Mouse (Mus musculus) limb, embryonic 14.5 days (tissue): ENCODE data around the gene Hils1. TPM values are rescaled to one million over a fixed set of nuclear protein-coding genes. Genes with fewer than 3 reads are reported as not detected.

Source experiments
- ATAC-seq: fragments of 200-750 bp; cut with Nextera tagmentation; 2 replicates; pipeline ENCODE4 v1.8.0; 2017; ENCODE audit warnings: low read depth, moderate number of reproducible peaks, moderate TSS enrichment; ENCODE audit not compliant: low FRiP score
- DNase-seq: peaks from one replicate; pipeline ENCODE4 v3.0.0-alpha.2; 2015; ENCODE audit warnings: low spot score
- H3K27ac ChIP-seq: fragments of 300-500 bp; sonication (generic); replicated peaks from 2 replicates; pipeline ENCODE4 v1.5.1; 2014; ENCODE audit warnings: low read depth, mild to moderate bottlenecking, low read length, moderate library complexity, mixed read lengths
- H3K27me3 ChIP-seq: fragments of 300-500 bp; sonication (generic); 2 replicates; pipeline ENCODE4 v1.6.1; 2014; ENCODE audit warnings: low read length, mixed read lengths; ENCODE audit not compliant: control insufficient read depth, insufficient read depth
- H3K36me3 ChIP-seq: fragments of 300-500 bp; sonication (generic); 2 replicates; pipeline ENCODE4 v1.6.1; 2014; ENCODE audit warnings: mild to moderate bottlenecking, low read length, moderate library complexity, mixed read lengths; ENCODE audit not compliant: control insufficient read depth, insufficient read depth
- H3K4me1 ChIP-seq: fragments of 300-500 bp; sonication (generic); 2 replicates; pipeline ENCODE4 v1.6.1; 2014; ENCODE audit warnings: antibody characterized with exemption, low read length, mixed read lengths; ENCODE audit not compliant: control insufficient read depth, insufficient read depth
- H3K4me2 ChIP-seq: fragments of 300-500 bp; sonication (generic); replicated peaks from 2 replicates; pipeline ENCODE4 v1.6.1; 2014; ENCODE audit warnings: low read depth, mild to moderate bottlenecking, low read length, moderate library complexity; ENCODE audit not compliant: severe bottlenecking
- H3K4me3 ChIP-seq: fragments of 300-500 bp; sonication (generic); replicated peaks from 2 replicates; pipeline ENCODE4 v1.5.1; 2014; ENCODE audit warnings: low read length
- H3K9ac ChIP-seq: fragments of 300-500 bp; sonication (generic); 2 replicates; pipeline ENCODE4 v1.6.1; 2014; ENCODE audit warnings: mild to moderate bottlenecking, low read depth, low read length, moderate library complexity; ENCODE audit not compliant: severe bottlenecking
- H3K9me3 ChIP-seq: fragments of 300-500 bp; sonication (generic); 2 replicates; pipeline ENCODE4 v1.6.1; 2016; ENCODE audit warnings: low read length; ENCODE audit not compliant: control insufficient read depth
- POLR2A ChIP-seq: fragments of 200-500 bp; IDR thresholded peaks from 2 replicates; pipeline ENCODE4 v1.8.0; 2012; ENCODE audit warnings: inconsistent platforms, mild to moderate bottlenecking, moderate library complexity, borderline replicate concordance; ENCODE audit not compliant: insufficient read depth, insufficient read length; ENCODE audit errors: extremely low read depth
- WGBS: fragments of 180-500 bp; shearing (Covaris S2); extraction: QIAGEN DNeasy Blood & Tissue Kit; methylation state at CpG from one replicate; pipeline ENCODE4 v1.1.7; 2014; 5-methylcytosine and 5-hydroxymethylcytosine counted together
- polyA plus RNA-seq, 2 experiments: library from polyadenylated mRNA; depleted of rRNA in 1 of 2; stranded (reverse) in 1 of 2; unstranded in 1 of 2; fragments of >200 nt; fragmentation: Nextera tagmentation in 1 of 2; extraction: Ambion mirVana in 1 of 2; gene quantifications; 2 replicates each; pipeline versions ENCODE4 v1.2.1 to v1.2.3; 2012 to 2014

Hils1 gene
- polyA plus RNA-seq, 2 experiments, result 0.29 to 0.58 TPM

- peak within 1 kb of the TSS; percentile 93 for H3K9ac ChIP-seq
- peaks cover 44% of the 10 kb centered on the region for H3K4me1 ChIP-seq
- peak; percentile 92 for DNase-seq
Observed at GRCm38 (mm10) chr11:94936045-94936444, 31.3 kb upstream of the Hils1 start, which contains the start of gene Col1a1. Gene Col1a1 (plus strand): TSS chr11:94936224.

GRCm38 (mm10) chr11:94936851-94937295, 30.5 kb upstream of the Hils1 start:
- Histone ChIP-seq H3K4me3 (peak overlapping the region; percentile 75), H3K9ac (peak overlapping the region; percentile 93), H3K27ac (peak overlapping the region; percentile 93), H3K4me2 (peak overlapping the region; percentile 73), H3K9me3 (no peaks in the 10 kb centered on the region), H3K27me3 (no peaks in the 10 kb centered on the region), H3K4me1 (peaks cover 44% of the 10 kb centered on the region), H3K36me3 (peaks cover 41% of the 10 kb centered on the region)
- ATAC-seq (peak; percentile 77), DNase-seq (peak; percentile 98)
- TF ChIP-seq POLR2A, result no peak
- WGBS, result under 1% methylated on average over 14 of the region's 17 CpGs

More at GRCm38 (mm10) chr11:94936045-94936444, 31.3 kb upstream of the Hils1 start, which contains the start of gene Col1a1:
- peak within 1 kb of the TSS; percentile 93 for H3K27ac ChIP-seq
- peak within 1 kb of the TSS; percentile 75 for H3K4me3 ChIP-seq
- ATAC-seq, result peak; percentile 69
- H3K27me3 ChIP-seq, result no peaks in the 10 kb centered on the region
- no peaks in the 10 kb centered on the region for H3K9me3 ChIP-seq
- peak within 1 kb of the TSS; percentile 73 for H3K4me2 ChIP-seq
- H3K36me3 ChIP-seq, result peaks cover 33% of the 10 kb centered on the region
- 11% methylated on average over 19 of the region's 19 CpGs for WGBS
- TF ChIP-seq POLR2A, result peak; percentile 100

GRCm38 (mm10) chr11:94937335-94937781, 30.0 kb upstream of the Hils1 start:
- Histone ChIP-seq H3K9ac (peak overlapping the region; percentile 93), H3K27ac (peak overlapping the region; percentile 93), H3K4me2 (peak overlapping the region; percentile 73), H3K4me3 (peak overlapping the region; percentile 75), H3K4me1 (peaks cover 40% of the 10 kb centered on the region), H3K36me3 (peaks cover 46% of the 10 kb centered on the region), H3K9me3 (no peaks in the 10 kb centered on the region), H3K27me3 (no peaks in the 10 kb centered on the region)
- DNase-seq (no peak), ATAC-seq (peak; percentile 58)
- TF ChIP-seq POLR2A, result no peak
- under 1% methylated on average over 18 of the region's 18 CpGs for WGBS

GRCm38 (mm10) chr11:94937787-94938186, 29.6 kb upstream of the Hils1 start:
- Histone ChIP-seq H3K4me2 (peak overlapping the region; percentile 73), H3K9me3 (no peaks in the 10 kb centered on the region), H3K27ac (peak overlapping the region; percentile 93), H3K27me3 (no peaks in the 10 kb centered on the region), H3K9ac (peak overlapping the region; percentile 93), H3K36me3 (peaks cover 50% of the 10 kb centered on the region), H3K4me3 (peak overlapping the region; percentile 75), H3K4me1 (peaks cover 42% of the 10 kb centered on the region)
- DNase-seq (no peak), ATAC-seq (no peak)
- no peak for TF ChIP-seq POLR2A
- 2% methylated on average over 15 of the region's 15 CpGs for WGBS

GRCm38 (mm10) chr11:94938296-94938695, 29.1 kb upstream of the Hils1 start:
- ATAC-seq (no peak), DNase-seq (no peak)
- peaks cover 55% of the 10 kb centered on the region for H3K36me3 ChIP-seq
- WGBS, result 24% methylated on average over 9 of the region's 9 CpGs
- H3K9ac ChIP-seq, result peak overlapping the region; percentile 93
- peak overlapping the region; percentile 93 for H3K27ac ChIP-seq
- no peaks in the 10 kb centered on the region for H3K27me3 ChIP-seq
- peak overlapping the region; percentile 73 for H3K4me2 ChIP-seq
- no peak for TF ChIP-seq POLR2A
- H3K9me3 ChIP-seq, result no peaks in the 10 kb centered on the region
- peaks cover 38% of the 10 kb centered on the region for H3K4me1 ChIP-seq
- peak overlapping the region; percentile 75 for H3K4me3 ChIP-seq
